Mouse (Mus musculus) brain, embryonic 18.5 days (tissue): ENCODE measurements around the gene Hmgn3.
A peak's percentile ranks its signal among the peaks of the same experiment; 100 is the strongest.
"Not testable (repeated sequence)": the region's sequence is repeated elsewhere in the genome, so short reads cannot be mapped to it uniquely, and the experiment has no call there.

Experiments used
- DNase-seq: peaks from one replicate; pipeline ENCODE4 v3.0.0-alpha.2; 2012; ENCODE audit warnings: low read depth, low spot score

Hmgn3 gene

GRCm38 (mm10) chr9:83146446-83147188, at the start of gene Hmgn3:
Gene Hmgn3, minus strand, starts transcription at chr9:83146685.
- peak; percentile 86 for DNase-seq

GRCm38 (mm10) chr9:83195765-83196164, 49.3 kb upstream of the Hmgn3 start:
- DNase-seq: no peak

- DNase-seq: no peak
Observed at GRCm38 (mm10) chr9:83195007-83195406, 48.5 kb upstream of the Hmgn3 start.

- DNase-seq: no peak
Observed at GRCm38 (mm10) chr9:83187752-83188151, 41.3 kb upstream of the Hmgn3 start.

GRCm38 (mm10) chr9:83145591-83146445, 667 bp downstream of the Hmgn3 start:
- peak; percentile 22 for DNase-seq

- DNase-seq: no peak
Observed at GRCm38 (mm10) chr9:83129831-83130230, 16.7 kb downstream of the Hmgn3 start.

GRCm38 (mm10) chr9:83127840-83128239, 18.6 kb downstream of the Hmgn3 start:
- no peak for DNase-seq

- DNase-seq: not testable (repeated sequence)
Observed at GRCm38 (mm10) chr9:83126482-83126881, 20.0 kb downstream of the Hmgn3 start.

- no peak for DNase-seq
Observed at GRCm38 (mm10) chr9:83119211-83119610, 27.3 kb downstream of the Hmgn3 start.

- no peak for DNase-seq
Observed at GRCm38 (mm10) chr9:83117486-83117885, 29.0 kb downstream of the Hmgn3 start.

GRCm38 (mm10) chr9:83116774-83117474, 29.6 kb downstream of the Hmgn3 start:
- no peak for DNase-seq

GRCm38 (mm10) chr9:83115676-83116075, 30.8 kb downstream of the Hmgn3 start:
- DNase-seq: no peak

GRCm38 (mm10) chr9:83113800-83114217, 32.7 kb downstream of the Hmgn3 start:
- no peak for DNase-seq

GRCm38 (mm10) chr9:83112305-83112768, 34.1 kb downstream of the Hmgn3 start:
- DNase-seq: no peak

GRCm38 (mm10) chr9:83111789-83112188, 34.7 kb downstream of the Hmgn3 start:
- DNase-seq: no peak

GRCm38 (mm10) chr9:83111117-83111686, 35.3 kb downstream of the Hmgn3 start:
- no peak for DNase-seq

GRCm38 (mm10) chr9:83110406-83111116, 35.9 kb downstream of the Hmgn3 start:
- no peak for DNase-seq

- DNase-seq: no peak
Observed at GRCm38 (mm10) chr9:83109705-83110104, 36.8 kb downstream of the Hmgn3 start.

GRCm38 (mm10) chr9:83108821-83109220, 37.7 kb downstream of the Hmgn3 start:
- no peak for DNase-seq

GRCm38 (mm10) chr9:83103785-83104184, 42.7 kb downstream of the Hmgn3 start:
- DNase-seq: no peak

- no peak for DNase-seq
Observed at GRCm38 (mm10) chr9:83101691-83102090, 44.8 kb downstream of the Hmgn3 start.
